In the genomic region with DNA sequence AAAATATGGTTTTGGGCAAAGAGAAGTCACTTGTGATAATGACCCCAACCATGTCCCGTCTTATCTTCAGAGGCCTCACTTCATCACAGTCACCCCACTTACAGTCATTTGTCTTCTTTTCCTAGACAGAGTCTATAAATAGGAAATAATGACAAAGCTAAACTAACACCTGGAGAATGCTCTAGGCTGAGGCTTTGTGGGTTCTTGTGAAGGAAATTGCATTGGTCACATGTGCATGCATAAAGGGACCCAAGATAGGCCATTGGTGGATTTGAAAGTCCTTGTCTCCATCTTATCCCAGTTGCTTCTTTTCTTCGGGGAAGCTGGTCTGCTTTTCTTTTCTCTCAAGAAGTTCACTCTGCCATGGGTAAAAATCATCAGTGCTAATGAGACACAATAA, we compare ENCODE assay signal across 29 mouse cellular contexts.
"Had no signal": no experiment of that assay in that cellular context is flagged by ENCODE, and none has a peak within 500 bp of the region (broad histone marks: within the 10 kb centered on the region; RNA-seq: fewer than 3 reads in every experiment).

No protein-coding gene starts in this region.

- H3K4me1 ChIP-seq: hindbrain, embryonic 12.5 days; intestine, embryonic 15.5 days; limb, embryonic 15.5 days; liver, embryonic 12.5 days had no signal

- ATAC-seq: hindbrain, embryonic 16.5 days; inflammation-experienced regulatory T-cells, adult 6 months; intestine, embryonic 15.5 days; intestine, postnatal 0 days; liver, embryonic 12.5 days had no signal

- H3K27me3 ChIP-seq: heart, embryonic 13.5 days; heart, embryonic 15.5 days; hindbrain, embryonic 12.5 days; intestine, embryonic 15.5 days; limb, embryonic 13.5 days; limb, embryonic 15.5 days; liver, embryonic 12.5 days had no signal

- H3K4me3 ChIP-seq: gastrocnemius, adult 2 months; heart, embryonic 10.5 days; heart, embryonic 13.5 days; heart, embryonic 15.5 days; hindbrain, embryonic 10.5 days; hindbrain, embryonic 12.5 days; intestine, embryonic 15.5 days; kidney, embryonic 15.5 days; limb, embryonic 13.5 days; limb, embryonic 15.5 days; liver, embryonic 12.5 days had no signal

- H3K9me3 ChIP-seq: heart, embryonic 10.5 days; heart, embryonic 13.5 days; heart, embryonic 15.5 days; hindbrain, embryonic 10.5 days; hindbrain, embryonic 12.5 days; intestine, embryonic 15.5 days; kidney, embryonic 15.5 days; limb, embryonic 13.5 days; limb, embryonic 15.5 days; liver, embryonic 12.5 days had no signal

- H3K4me2 ChIP-seq: heart, embryonic 13.5 days; heart, embryonic 15.5 days; hindbrain, embryonic 12.5 days; hindbrain, embryonic 14.5 days; intestine, embryonic 15.5 days; kidney, embryonic 15.5 days; limb, embryonic 13.5 days; limb, embryonic 15.5 days; liver, embryonic 12.5 days had no signal

- DNase-seq: gastrocnemius, adult 2 months; gastrocnemius, postnatal 10 days; gastrocnemius, postnatal 25 days; heart, adult 18-20 months; heart, postnatal 14 days; heart, postnatal 36 days; kidney, adult 18-20 months; kidney, adult 8-10 months; kidney, postnatal 14 days; kidney, postnatal 36 days; layer of hippocampus, adult 9-11 months; layer of hippocampus, postnatal 36 days; left cerebral cortex, postnatal 4 days had no signal

- H3K36me3 ChIP-seq: heart, embryonic 10.5 days; heart, embryonic 13.5 days; heart, embryonic 15.5 days; hindbrain, embryonic 10.5 days; hindbrain, embryonic 12.5 days; intestine, embryonic 15.5 days; kidney, embryonic 15.5 days; limb, embryonic 13.5 days; limb, embryonic 15.5 days; liver, embryonic 12.5 days had no signal

- H3K9ac ChIP-seq: heart, embryonic 13.5 days; heart, embryonic 15.5 days; hindbrain, embryonic 12.5 days; hindbrain, embryonic 14.5 days; intestine, embryonic 15.5 days; kidney, embryonic 15.5 days; limb, embryonic 13.5 days; limb, embryonic 15.5 days; liver, embryonic 12.5 days; liver, embryonic 14.5 days had no signal

- H3K27ac ChIP-seq: gastrocnemius, adult 2 months; heart, embryonic 10.5 days; heart, embryonic 15.5 days; hindbrain, embryonic 10.5 days; hindbrain, embryonic 12.5 days; hindbrain, embryonic 14.5 days; intestine, embryonic 15.5 days; kidney, embryonic 15.5 days; kidney, postnatal 0 days; limb, embryonic 13.5 days; limb, embryonic 15.5 days; liver, embryonic 12.5 days; liver, embryonic 14.5 days had no signal
